Mouse (Mus musculus): ENCODE data around the gene Ank3.

- TF ChIP-seq CTCF (IDR thresholded peaks at IDR 0.05; ENCODE audit: low read depth) (no peak), EP300 (IDR thresholded peaks at IDR 0.05; ENCODE audit: low read depth) (no peak)
Measured at GRCm38 (mm10) chr10:69924845-69925244, 526.3 kb downstream of the Ank3 start.
